ENCODE assay signal across 26 mouse cellular contexts in the genomic region with DNA sequence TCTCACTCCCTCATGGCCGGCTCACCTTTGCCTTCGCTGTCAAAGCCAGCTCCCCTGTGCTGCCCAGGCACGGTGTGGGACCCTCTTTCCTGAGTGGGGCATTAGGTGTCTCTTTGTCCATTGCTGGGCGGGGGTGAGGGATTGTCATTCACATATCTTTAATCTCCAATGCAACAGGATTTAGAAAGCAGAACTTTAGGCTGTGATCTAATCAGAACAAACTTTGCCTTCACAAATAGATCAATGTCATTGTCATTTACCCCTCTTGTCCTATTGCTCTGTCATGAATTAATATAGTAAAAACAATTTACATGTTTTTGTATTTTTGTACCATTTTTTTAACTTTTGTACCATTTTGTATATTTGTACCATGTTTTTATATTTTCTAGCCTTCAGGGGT.
DNase-seq lines count a peak whose midpoint lies in the region; ATAC-seq and TF ChIP-seq lines count a peak whose summit lies in the region.
"Had no signal": no experiment of that assay in that cellular context is flagged by ENCODE, and none has a peak within 500 bp of the region (broad histone marks: within the 10 kb centered on the region; RNA-seq: fewer than 3 reads in every experiment).

No protein-coding gene starts in this region.

- no peak overlapping the region for H3K9ac ChIP-seq in intestine, embryonic 16.5 days (ENCODE audit: low read depth, low read length)
- no peak overlapping the region for H3K9ac ChIP-seq in intestine, embryonic 15.5 days
- H3K9ac ChIP-seq in liver, postnatal 0 days (replicated peaks), result no peak overlapping the region
- H3K9ac ChIP-seq in liver, embryonic 12.5 days, result no peak overlapping the region
- H3K9ac ChIP-seq: embryonic facial prominence, embryonic 13.5 days; embryonic facial prominence, embryonic 15.5 days; forebrain, embryonic 12.5 days had no signal

- no peak for TF ChIP-seq EP300 in liver, postnatal 0 days (IDR thresholded peaks at IDR 0.05; ENCODE audit: low read depth)

- DNase-seq in liver, postnatal 0 days, result no peak
- no peak for DNase-seq in Muller cell, postnatal 12 days (ENCODE audit: inconsistent ontology term)
- DNase-seq: adrenal gland, adult 2 months; adrenal gland, postnatal 10 days; adrenal gland, postnatal 25 days; B cell, adult 2 months; cerebellum, adult 11 months; cerebellum, adult 18-20 months; cerebellum, adult 8-10 months; cerebellum, adult 9-11 months; cerebellum, postnatal 14 days; cerebellum, postnatal 36 days; embryo, embryonic 11 days had no signal

- H3K27me3 ChIP-seq in intestine, embryonic 16.5 days (replicated peaks; ENCODE audit: control insufficient read depth, insufficient read depth, low read length), result no peaks in the 10 kb centered on the region
- no peaks in the 10 kb centered on the region for H3K27me3 ChIP-seq in intestine, embryonic 15.5 days (replicated peaks)
- no peaks in the 10 kb centered on the region for H3K27me3 ChIP-seq in liver, postnatal 0 days (ENCODE audit: insufficient read depth, low read length)
- no peaks in the 10 kb centered on the region for H3K27me3 ChIP-seq in liver, embryonic 12.5 days (replicated peaks)
- H3K27me3 ChIP-seq: CH12.LX; embryonic facial prominence, embryonic 13.5 days; embryonic facial prominence, embryonic 15.5 days; forebrain, embryonic 12.5 days had no signal

- H3K4me1 ChIP-seq in intestine, embryonic 16.5 days (ENCODE audit: control insufficient read depth, insufficient read depth, low read length), result no peaks in the 10 kb centered on the region
- no peaks in the 10 kb centered on the region for H3K4me1 ChIP-seq in intestine, embryonic 15.5 days (replicated peaks)
- H3K4me1 ChIP-seq in liver, postnatal 0 days (ENCODE audit: insufficient read depth), result peaks cover 6% of the 10 kb centered on the region
- no peaks in the 10 kb centered on the region for H3K4me1 ChIP-seq in liver, embryonic 12.5 days
- H3K4me1 ChIP-seq: embryonic facial prominence, embryonic 15.5 days; forebrain, embryonic 10.5 days; forebrain, embryonic 12.5 days had no signal

- no peaks in the 10 kb centered on the region for H3K36me3 ChIP-seq in intestine, embryonic 16.5 days (ENCODE audit: control insufficient read depth, insufficient read depth, low read length)
- H3K36me3 ChIP-seq in intestine, embryonic 15.5 days, result no peaks in the 10 kb centered on the region
- H3K36me3 ChIP-seq in liver, postnatal 0 days (replicated peaks; ENCODE audit: insufficient read depth, low read length), result no peaks in the 10 kb centered on the region
- no peaks in the 10 kb centered on the region for H3K36me3 ChIP-seq in liver, embryonic 12.5 days
- H3K36me3 ChIP-seq: embryonic facial prominence, embryonic 13.5 days; embryonic facial prominence, embryonic 15.5 days; forebrain, embryonic 10.5 days; forebrain, embryonic 12.5 days; G1E had no signal

- TF ChIP-seq CTCF in liver, postnatal 0 days (IDR thresholded peaks at IDR 0.05; ENCODE audit: low read depth), result no peak

- H3K27ac ChIP-seq in intestine, embryonic 16.5 days (ENCODE audit: low read length), result no peak overlapping the region
- H3K27ac ChIP-seq in intestine, embryonic 15.5 days, result no peak overlapping the region
- H3K27ac ChIP-seq in liver, postnatal 0 days (ENCODE audit: low read depth), result peak overlapping the region; percentile 91
- no peak overlapping the region for H3K27ac ChIP-seq in liver, embryonic 12.5 days
- H3K27ac ChIP-seq: embryonic facial prominence, embryonic 13.5 days; embryonic facial prominence, embryonic 15.5 days; forebrain, embryonic 10.5 days; forebrain, embryonic 12.5 days had no signal

- ATAC-seq in intestine, embryonic 16.5 days, result 0 out of 2 replicates have a peak, but pooled peaks have one; percentile 34
- no peak for ATAC-seq in intestine, embryonic 15.5 days
- peak; percentile 57 for ATAC-seq in liver, postnatal 0 days
- ATAC-seq in liver, embryonic 12.5 days, result no peak
- ATAC-seq: CD4-positive, CD25-positive, alpha-beta regulatory T cell, adult 4 months; forebrain, embryonic 14.5 days; forebrain, embryonic 16.5 days had no signal

- WGBS in intestine, embryonic 16.5 days, result 84% methylated on average over 4 of the region's 4 CpGs
- WGBS in intestine, embryonic 15.5 days, result 83% methylated on average over 4 of the region's 4 CpGs
- 62% methylated on average over 4 of the region's 4 CpGs for WGBS in liver, postnatal 0 days (ENCODE audit: insufficient replicate concordance)
- WGBS in liver, embryonic 12.5 days (ENCODE audit: insufficient replicate concordance), result 60% methylated on average over 4 of the region's 4 CpGs

- no peaks in the 10 kb centered on the region for H3K9me3 ChIP-seq in intestine, embryonic 16.5 days (ENCODE audit: control insufficient read depth, low read length)
- no peaks in the 10 kb centered on the region for H3K9me3 ChIP-seq in intestine, embryonic 15.5 days
- H3K9me3 ChIP-seq in liver, postnatal 0 days (ENCODE audit: low read length), result no peaks in the 10 kb centered on the region
- H3K9me3 ChIP-seq in liver, embryonic 12.5 days (replicated peaks), result no peaks in the 10 kb centered on the region
- H3K9me3 ChIP-seq: embryonic facial prominence, embryonic 13.5 days; embryonic facial prominence, embryonic 15.5 days; forebrain, embryonic 10.5 days; forebrain, embryonic 12.5 days; G1E had no signal

- H3K4me3 ChIP-seq in intestine, embryonic 16.5 days (ENCODE audit: low read length), result no peak overlapping the region
- H3K4me3 ChIP-seq in intestine, embryonic 15.5 days (replicated peaks), result no peak overlapping the region
- no peak overlapping the region for H3K4me3 ChIP-seq in liver, postnatal 0 days (ENCODE audit: low read depth, low read length)
- H3K4me3 ChIP-seq in liver, embryonic 12.5 days, result no peak overlapping the region
- H3K4me3 ChIP-seq: embryonic facial prominence, embryonic 13.5 days; embryonic facial prominence, embryonic 15.5 days; erythroblast, embryonic 14.5 days; forebrain, embryonic 10.5 days; forebrain, embryonic 12.5 days had no signal

- no peak overlapping the region for H3K4me2 ChIP-seq in intestine, embryonic 16.5 days (ENCODE audit: low read depth, low read length)
- no peak overlapping the region for H3K4me2 ChIP-seq in intestine, embryonic 15.5 days (replicated peaks)
- peak overlapping the region; percentile 41 for H3K4me2 ChIP-seq in liver, postnatal 0 days (ENCODE audit: low read depth, low read length)
- no peak overlapping the region for H3K4me2 ChIP-seq in liver, embryonic 12.5 days
- H3K4me2 ChIP-seq: embryonic facial prominence, embryonic 13.5 days; embryonic facial prominence, embryonic 15.5 days; forebrain, embryonic 12.5 days had no signal

Comparison
In these comparisons a context has a peak if more than half of its experiments do, and no peak if none do; other contexts are left out.
1. ATAC-seq: peak in intestine, embryonic 16.5 days (single experiment) and liver, postnatal 0 days (single experiment); none in intestine, embryonic 15.5 days (single experiment) and liver, embryonic 12.5 days (single experiment).